Mouse (Mus musculus) thymus, adult 2 months (tissue): Measurements from ENCODE around the gene Fgf12.

ENCODE experiments used
- CTCF ChIP-seq: fragments of 200-500 bp; IDR thresholded peaks from 2 replicates; pipeline ENCODE4 v1.5.1; 2012; ENCODE audit warnings: mild to moderate bottlenecking, control low read depth, low read length, moderate library complexity, borderline replicate concordance; ENCODE audit not compliant: control insufficient read depth, poor library complexity, insufficient read depth; ENCODE audit errors: extremely low read depth
- POLR2A ChIP-seq: fragments of 200-500 bp; IDR thresholded peaks from 2 replicates; pipeline ENCODE4 v1.6.1; 2012; ENCODE audit warnings: mild to moderate bottlenecking, low read length, control low read depth, moderate library complexity; ENCODE audit not compliant: control insufficient read depth, poor library complexity, insufficient read depth; ENCODE audit errors: extremely low read depth

- TF ChIP-seq CTCF (no peak), POLR2A (no peak)
These were observed 509.8 kb downstream of the Fgf12 start for GRCm38 (mm10) chr16:28242867-28243649.
